Mouse (Mus musculus) layer of hippocampus, postnatal 10 days (tissue): Measurements from ENCODE around the gene Zfp184. TPM values are rescaled to one million over a fixed set of nuclear protein-coding genes. Genes with fewer than 3 reads are reported as not detected.
A peak's percentile ranks its signal among the peaks of the same experiment; 100 is the strongest.

Experiments used
- DNase-seq, 2 experiments: peaks; one replicate each; pipeline ENCODE4 v3.0.0; 2021; ENCODE audit warnings: low spot score in 2 of 2
- total RNA-seq, 2 experiments: library from RNA; stranded (reverse); gene quantifications; 2 replicates each; pipeline ENCODE4 v1.2.3; 2021

Zfp184 gene
- total RNA-seq, 2 experiments from 2014 or later: 5.1 to 6.0 TPM

- no peak for DNase-seq
Observed at GRCm38 (mm10) chr13:21920681-21921233, 24.1 kb upstream of the Zfp184 start.

GRCm38 (mm10) chr13:21923417-21923816 is 21.5 kb upstream of the Zfp184 start:
- no peak for DNase-seq

- DNase-seq: no peak
Observed at GRCm38 (mm10) chr13:21924734-21925335, 20.1 kb upstream of the Zfp184 start.

- no peak for DNase-seq
Observed at GRCm38 (mm10) chr13:21930981-21931380, 13.9 kb upstream of the Zfp184 start.

GRCm38 (mm10) chr13:21931740-21932139 is 13.2 kb upstream of the Zfp184 start:
- DNase-seq: no peak

GRCm38 (mm10) chr13:21933626-21934548 is 11.0 kb upstream of the Zfp184 start:
- peak in 1 of 2 experiments; percentile 26 for DNase-seq

- DNase-seq: peak; percentile 54 to 72
Observed at GRCm38 (mm10) chr13:21934982-21935791, 9.7 kb upstream of the Zfp184 start.

- no peak for DNase-seq
Observed at GRCm38 (mm10) chr13:21935833-21936232, 9.1 kb upstream of the Zfp184 start.

GRCm38 (mm10) chr13:21936968-21937367 is 7.9 kb upstream of the Zfp184 start:
- DNase-seq: peak in 1 of 2 experiments; percentile 56

GRCm38 (mm10) chr13:21940213-21940612 is 4.7 kb upstream of the Zfp184 start:
- DNase-seq: peak; percentile 87 to 91

GRCm38 (mm10) chr13:21940811-21941321 is 4.0 kb upstream of the Zfp184 start:
- peak; percentile 75 to 84 for DNase-seq

GRCm38 (mm10) chr13:21943644-21944043 is 1.2 kb upstream of the Zfp184 start:
- DNase-seq: no peak

- DNase-seq: no peak
Observed at GRCm38 (mm10) chr13:21944592-21944925, 335 bp upstream of the Zfp184 start.

- DNase-seq: no peak
Observed at GRCm38 (mm10) chr13:21969269-21969668, 24.4 kb downstream of the Zfp184 start.

- no peak for DNase-seq
Observed at GRCm38 (mm10) chr13:21969816-21970215, 24.9 kb downstream of the Zfp184 start.

- DNase-seq: no peak
Observed at GRCm38 (mm10) chr13:21971641-21972040, 26.7 kb downstream of the Zfp184 start.

GRCm38 (mm10) chr13:21974221-21974725 is 29.4 kb downstream of the Zfp184 start:
- DNase-seq: peak; percentile 92 to 95

GRCm38 (mm10) chr13:21974726-21975473 is 30.0 kb downstream of the Zfp184 start:
- DNase-seq: peak; percentile 64 to 77

- DNase-seq: peak; percentile 28 to 46
Observed at GRCm38 (mm10) chr13:21980981-21981802, 36.3 kb downstream of the Zfp184 start, which contains the start of gene Pom121l2. Gene Pom121l2 (plus strand): TSS chr13:21981194.
